Mouse (Mus musculus) B cell, adult 67 days (primary cell): ENCODE results near the gene Tas2r110. TPM values are rescaled to one million over a fixed set of nuclear protein-coding genes. Genes with fewer than 3 reads are reported as not detected.

Source experiments
- total RNA-seq, 2 experiments: library from RNA; stranded (reverse); gene quantifications; 4 replicates each; pipeline ENCODE4 v1.2.4; 2023

Gene Tas2r110
- not detected for total RNA-seq

DNA sequence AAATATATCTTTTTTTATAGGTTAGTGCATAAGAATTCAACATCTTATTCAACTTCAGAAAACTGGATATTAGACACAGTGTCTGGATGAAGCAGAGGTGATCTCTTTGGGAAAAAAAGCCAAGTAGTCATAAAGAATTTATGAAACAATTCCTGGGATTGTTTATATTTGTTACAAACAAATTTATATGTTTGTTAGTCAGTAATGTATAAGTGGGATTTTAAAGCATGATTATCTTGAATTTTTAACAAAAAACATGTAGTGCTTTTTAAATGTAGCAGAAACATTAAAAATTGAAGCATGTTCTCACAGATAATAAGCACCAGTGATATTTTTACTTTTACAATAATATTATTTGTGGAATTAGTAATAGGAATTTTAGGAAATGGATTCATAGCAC lies at the start of gene Tas2r110:
Gene Tas2r110, plus strand, starts transcription at position 301 of the 400 bp plus-strand sequence.

GRCm38 (mm10) chr6:132846842-132847241 lies 21.0 kb upstream of the Tas2r110 start, which contains the start of gene Tas2r123:
Gene Tas2r123 (plus strand): TSS chr6:132847142.

DNA sequence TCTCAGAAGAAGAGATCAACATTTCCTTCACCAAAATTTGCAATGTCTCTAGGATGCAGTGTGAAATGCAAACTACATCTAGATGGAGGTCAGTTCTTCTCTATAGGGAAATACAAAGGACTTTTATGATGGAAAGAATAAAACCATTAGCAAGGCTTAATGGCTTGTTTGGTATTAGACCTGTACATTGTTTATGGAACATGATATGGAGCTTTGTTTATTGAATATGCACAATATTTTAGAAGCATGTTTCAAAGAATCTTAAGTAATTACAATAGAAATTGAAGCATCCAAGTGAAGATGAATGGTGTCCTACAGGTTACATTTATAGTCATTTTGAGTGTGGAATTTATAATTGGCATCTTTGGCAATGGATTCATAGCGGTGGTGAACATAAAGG lies 12.7 kb upstream of the Tas2r110 start, which contains the start of gene Tas2r116:
Gene Tas2r116, plus strand, starts transcription at position 301 of the 400 bp plus-strand sequence.

DNA sequence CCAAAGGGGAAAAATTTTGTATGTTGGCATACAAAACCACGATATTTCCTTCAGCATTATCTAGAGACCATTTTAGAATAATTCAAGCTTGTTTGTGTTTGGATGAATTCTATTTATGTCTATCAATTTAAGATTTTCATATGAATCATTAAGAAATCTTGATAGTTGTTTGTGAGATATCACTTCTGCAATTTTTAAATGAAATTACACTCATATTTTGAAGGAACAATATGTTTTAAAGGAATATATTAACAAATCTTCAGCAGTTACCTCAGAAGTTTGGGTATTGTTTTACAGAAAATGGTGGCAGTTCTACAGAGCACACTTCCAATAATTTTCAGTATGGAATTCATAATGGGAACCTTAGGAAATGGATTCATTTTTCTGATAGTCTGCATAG lies 24.9 kb downstream of the Tas2r110 start, which contains the start of gene Tas2r113:
Gene Tas2r113, plus strand, starts transcription at position 301 of the 400 bp plus-strand sequence.

DNA sequence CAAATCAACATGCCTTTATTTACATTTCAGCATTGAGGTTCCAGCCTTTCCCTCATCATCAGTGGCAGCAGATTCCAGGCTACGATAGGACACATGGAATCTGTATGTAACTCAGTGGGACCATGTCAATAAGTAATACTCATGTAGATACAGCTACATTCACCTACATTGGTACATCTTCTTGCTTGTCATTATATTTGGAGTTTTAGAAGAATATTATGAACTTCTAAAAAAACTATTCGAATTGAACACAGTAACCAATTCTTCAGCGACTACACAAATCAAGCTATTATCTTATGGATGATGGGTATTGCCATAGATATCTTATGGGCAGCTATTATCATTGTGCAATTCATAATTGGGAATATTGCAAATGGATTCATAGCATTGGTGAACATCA lies 41.5 kb downstream of the Tas2r110 start, which contains the start of gene Tas2r125:
Gene Tas2r125, plus strand, starts transcription at position 301 of the 400 bp plus-strand sequence.

Other genes starting within 250 kb of the Tas2r110 start
- not detected for gene A630073D07Rik, start 216.5 kb upstream of the Tas2r110 start, total RNA-seq
- not detected for gene Tas2r120, start 211.1 kb upstream of the Tas2r110 start, total RNA-seq
- not detected for gene Tas2r121, start 167.0 kb upstream of the Tas2r110 start, total RNA-seq
- gene Tas2r122, start 156.1 kb upstream of the Tas2r110 start, total RNA-seq, result not detected
- gene Tas2r115, start 130.0 kb upstream of the Tas2r110 start, total RNA-seq, result not detected
- gene Tas2r124, start 113.3 kb upstream of the Tas2r110 start, total RNA-seq, result not detected
- gene Tas2r102, start 105.9 kb upstream of the Tas2r110 start, total RNA-seq, result not detected
- not detected for gene Tas2r136, start 89.8 kb upstream of the Tas2r110 start, total RNA-seq
- not detected for gene Tas2r117, start 65.2 kb upstream of the Tas2r110 start, total RNA-seq
- not detected for gene Tas2r123, start 20.9 kb upstream of the Tas2r110 start, total RNA-seq
- gene Tas2r116, start 12.6 kb upstream of the Tas2r110 start, total RNA-seq, result not detected
- not detected for gene Tas2r113, start 25.0 kb downstream of the Tas2r110 start, total RNA-seq
- not detected for gene Tas2r125, start 41.6 kb downstream of the Tas2r110 start, total RNA-seq
- not detected for gene Tas2r129, start 83.1 kb downstream of the Tas2r110 start, total RNA-seq
- not detected for gene Tas2r131, start 89.9 kb downstream of the Tas2r110 start, total RNA-seq
- not detected for gene Tas2r109, start 113.0 kb downstream of the Tas2r110 start, total RNA-seq
- not detected for gene Tas2r103, start 169.1 kb downstream of the Tas2r110 start, total RNA-seq
- not detected for gene Tas2r140, start 187.8 kb downstream of the Tas2r110 start, total RNA-seq
- 10 to 100 TPM; 13.0 to 13.3 TPM for gene Smim10l1, start 236.9 kb downstream of the Tas2r110 start, total RNA-seq